Comparison of ENCODE assay signal across 20 mouse cellular contexts in genomic region chr12:21277352-21277864, GRCm38 (mm10).
"Had no signal": no experiment of that assay in that cellular context is flagged by ENCODE, and none has a peak within 500 bp of the region (broad histone marks: within the 10 kb centered on the region; RNA-seq: fewer than 3 reads in every experiment).

No protein-coding gene starts in this region.

- H3K9me3 ChIP-seq: kidney, embryonic 15.5 days; liver, embryonic 13.5 days; midbrain, embryonic 12.5 days; midbrain, embryonic 15.5 days; neural tube, embryonic 13.5 days; stomach, embryonic 15.5 days had no signal

- ATAC-seq: midbrain, embryonic 15.5 days had no signal

- H3K9ac ChIP-seq: kidney, embryonic 15.5 days; liver, embryonic 13.5 days; midbrain, embryonic 12.5 days; midbrain, embryonic 15.5 days; neural tube, embryonic 13.5 days; stomach, embryonic 15.5 days had no signal

- H3K4me3 ChIP-seq: kidney, embryonic 15.5 days; left cerebral cortex, adult 2 months; liver, embryonic 13.5 days; midbrain, embryonic 12.5 days; midbrain, embryonic 15.5 days; myocyte; neural tube, embryonic 13.5 days; stomach, embryonic 15.5 days had no signal

- H3K27me3 ChIP-seq: kidney, embryonic 15.5 days; liver, embryonic 13.5 days; midbrain, embryonic 12.5 days; midbrain, embryonic 15.5 days; neural tube, embryonic 13.5 days; stomach, embryonic 15.5 days had no signal

- DNase-seq: kidney, adult 11 months; kidney, adult 8-10 months; kidney, postnatal 10 days; kidney, postnatal 36 days; layer of hippocampus, postnatal 36 days; liver, embryonic 13.5 days; lung, adult 2 months; lung, postnatal 14 days; lung, postnatal 4 days; retina, postnatal 1 day; right cerebral cortex, postnatal 25 days; spleen, adult 18-20 months; thymus, postnatal 36 days had no signal

- H3K36me3 ChIP-seq: liver, embryonic 13.5 days; stomach, embryonic 15.5 days had no signal

- H3K27ac ChIP-seq: kidney, embryonic 15.5 days; left cerebral cortex, adult 2 months; liver, embryonic 13.5 days; midbrain, embryonic 12.5 days; midbrain, embryonic 15.5 days; neural tube, embryonic 13.5 days; stomach, embryonic 15.5 days had no signal

- H3K4me2 ChIP-seq: kidney, embryonic 15.5 days; liver, embryonic 13.5 days; midbrain, embryonic 12.5 days; midbrain, embryonic 15.5 days; neural tube, embryonic 13.5 days; stomach, embryonic 15.5 days had no signal

- H3K4me1 ChIP-seq: kidney, embryonic 15.5 days; midbrain, embryonic 12.5 days; midbrain, embryonic 15.5 days; neural tube, embryonic 13.5 days; stomach, embryonic 15.5 days had no signal
